Mouse (Mus musculus) intestine, embryonic 16.5 days (tissue): ENCODE results near the gene Cd247. TPM values are rescaled to one million over a fixed set of nuclear protein-coding genes. Genes with fewer than 3 reads are reported as not detected.

Experiments used
- ATAC-seq: fragments of 200-750 bp; cut with Nextera tagmentation; 2 replicates; pipeline ENCODE4 v1.8.0; 2017; ENCODE audit warnings: moderate TSS enrichment, moderate library complexity
- H3K27ac ChIP-seq: fragments of 300-500 bp; sonication (generic); 2 replicates; pipeline ENCODE4 v1.5.1; 2014; ENCODE audit warnings: mild to moderate bottlenecking, low read length
- H3K27me3 ChIP-seq: fragments of 300-500 bp; sonication (generic); replicated peaks from 2 replicates; pipeline ENCODE4 v1.6.1; 2014; ENCODE audit warnings: low read length, control low read depth, mixed read lengths; ENCODE audit not compliant: control insufficient read depth, insufficient read depth
- H3K36me3 ChIP-seq: fragments of 300-500 bp; sonication (generic); 2 replicates; pipeline ENCODE4 v1.6.1; 2014; ENCODE audit warnings: low read length, control low read depth; ENCODE audit not compliant: control insufficient read depth, insufficient read depth
- H3K4me1 ChIP-seq: fragments of 300-500 bp; sonication (generic); 2 replicates; pipeline ENCODE4 v1.6.1; 2014; ENCODE audit warnings: low read length, control low read depth, mixed read lengths; ENCODE audit not compliant: control insufficient read depth, insufficient read depth
- H3K4me2 ChIP-seq: fragments of 300-500 bp; sonication (generic); 2 replicates; pipeline ENCODE4 v1.6.1; 2014; ENCODE audit warnings: low read depth, low read length, control low read depth
- H3K4me3 ChIP-seq: fragments of 300-500 bp; sonication (generic); 2 replicates; pipeline ENCODE4 v1.5.1; 2014; ENCODE audit warnings: mild to moderate bottlenecking, low read length
- H3K9ac ChIP-seq: fragments of 300-500 bp; sonication (generic); 2 replicates; pipeline ENCODE4 v1.6.1; 2014; ENCODE audit warnings: low read depth, low read length
- H3K9me3 ChIP-seq: fragments of 300-500 bp; sonication (generic); 2 replicates; pipeline ENCODE4 v1.6.1; 2016; ENCODE audit warnings: low read length, control low read depth; ENCODE audit not compliant: control insufficient read depth
- WGBS: fragments of 180-500 bp; shearing (Covaris S2); extraction: QIAGEN DNeasy Blood & Tissue Kit; methylation state at CpG from one replicate; pipeline ENCODE4 v1.1.7; 2014; 5-methylcytosine and 5-hydroxymethylcytosine counted together
- polyA plus RNA-seq: library from polyadenylated mRNA; unstranded; fragments of >200 nt; fragmentation: Nextera tagmentation; extraction: Ambion mirVana; gene quantifications from 2 replicates; pipeline ENCODE4 v1.2.1, GENCODE M21; 2015

Gene Cd247
- polyA plus RNA-seq, 1 experiment from 2014 or later, result 0.51 TPM

GRCm38 (mm10) chr1:165762914-165763634 lies 25.4 kb upstream of the Cd247 start:
- Histone ChIP-seq H3K27ac (no peak overlapping the region; the same call in 1 of the 2 replicates), H3K9me3 (no peaks in the 10 kb centered on the region), H3K4me3 (peak overlapping the region; percentile 88), H3K4me2 (peak overlapping the region; percentile 81), H3K27me3 (no peaks in the 10 kb centered on the region), H3K4me1 (peaks cover 14% of the 10 kb centered on the region), H3K9ac (peak overlapping the region; percentile 37; the same call in 1 of the 2 replicates), H3K36me3 (no peaks in the 10 kb centered on the region)
- WGBS, result 19% methylated on average over 14 of the region's 14 CpGs
- ATAC-seq, result peak; percentile 42

GRCm38 (mm10) chr1:165763635-165764372 lies 24.7 kb upstream of the Cd247 start, which contains the start of gene Creg1:
Creg1 (plus strand) TSS chr1:165763746.
- peak within 1 kb of the TSS; percentile 81 for H3K4me2 ChIP-seq
- ATAC-seq, result peak; percentile 97
- no peaks in the 10 kb centered on the region for H3K27me3 ChIP-seq
- peak within 1 kb of the TSS; percentile 89 for H3K9ac ChIP-seq
- H3K36me3 ChIP-seq, result no peaks in the 10 kb centered on the region
- under 1% methylated on average over 57 of the region's 57 CpGs for WGBS
- H3K4me3 ChIP-seq, result peak within 1 kb of the TSS; percentile 88
- H3K27ac ChIP-seq, result peak within 1 kb of the TSS; percentile 83
- H3K4me1 ChIP-seq, result peaks cover 14% of the 10 kb centered on the region
- no peaks in the 10 kb centered on the region for H3K9me3 ChIP-seq

GRCm38 (mm10) chr1:165764571-165764970 lies 23.9 kb upstream of the Cd247 start:
- Histone ChIP-seq H3K4me1 (peaks cover 14% of the 10 kb centered on the region), H3K36me3 (no peaks in the 10 kb centered on the region), H3K9me3 (no peaks in the 10 kb centered on the region), H3K9ac (peak overlapping the region; percentile 89), H3K27ac (no peak overlapping the region), H3K27me3 (no peaks in the 10 kb centered on the region), H3K4me3 (peak overlapping the region; percentile 88), H3K4me2 (peak overlapping the region; percentile 81)
- 55% methylated on average over 9 of the region's 9 CpGs for WGBS
- ATAC-seq, result no peak

GRCm38 (mm10) chr1:165765041-165765440 lies 23.4 kb upstream of the Cd247 start:
- no peaks in the 10 kb centered on the region for H3K9me3 ChIP-seq
- H3K36me3 ChIP-seq, result no peaks in the 10 kb centered on the region
- WGBS, result 86% methylated on average over 11 of the region's 11 CpGs
- no peak for ATAC-seq
- H3K27me3 ChIP-seq, result no peaks in the 10 kb centered on the region
- H3K9ac ChIP-seq, result no peak overlapping the region
- H3K4me1 ChIP-seq, result peaks cover 14% of the 10 kb centered on the region
- H3K4me2 ChIP-seq, result peak overlapping the region; percentile 81; the same call in 1 of the 2 replicates
- H3K27ac ChIP-seq, result no peak overlapping the region
- H3K4me3 ChIP-seq, result no peak overlapping the region; the same call in 1 of the 2 replicates

- Histone ChIP-seq H3K4me3 (no peak overlapping the region), H3K9ac (no peak overlapping the region), H3K9me3 (no peaks in the 10 kb centered on the region), H3K4me1 (peaks cover 14% of the 10 kb centered on the region), H3K27ac (no peak overlapping the region), H3K36me3 (no peaks in the 10 kb centered on the region; the same call in 1 of the 2 replicates), H3K4me2 (0 out of 2 replicates have a peak overlapping the region, but pooled peaks have one; percentile 81), H3K27me3 (no peaks in the 10 kb centered on the region)
- ATAC-seq, result no peak
- 84% methylated on average over 17 of the region's 17 CpGs for WGBS
Measured at GRCm38 (mm10) chr1:165765651-165766294, 22.7 kb upstream of the Cd247 start.

- Histone ChIP-seq H3K4me3 (no peak overlapping the region), H3K4me2 (no peak overlapping the region), H3K4me1 (peaks cover 14% of the 10 kb centered on the region), H3K27me3 (no peaks in the 10 kb centered on the region), H3K9me3 (no peaks in the 10 kb centered on the region), H3K27ac (no peak overlapping the region), H3K9ac (no peak overlapping the region), H3K36me3 (no peaks in the 10 kb centered on the region; the same call in 1 of the 2 replicates)
- WGBS, result 83% methylated on average over 7 of the region's 7 CpGs
- no peak for ATAC-seq
Measured at GRCm38 (mm10) chr1:165766295-165766890, 22.1 kb upstream of the Cd247 start.

GRCm38 (mm10) chr1:165768894-165769512 lies 19.5 kb upstream of the Cd247 start:
- no peak overlapping the region for H3K27ac ChIP-seq
- no peaks in the 10 kb centered on the region for H3K9me3 ChIP-seq
- ATAC-seq, result no peak
- no peak overlapping the region for H3K4me2 ChIP-seq
- 83% methylated on average over 9 of the region's 9 CpGs for WGBS
- H3K36me3 ChIP-seq, result no peaks in the 10 kb centered on the region; the same call in 1 of the 2 replicates
- H3K4me3 ChIP-seq, result no peak overlapping the region
- H3K27me3 ChIP-seq, result no peaks in the 10 kb centered on the region
- H3K4me1 ChIP-seq, result peaks cover 13% of the 10 kb centered on the region
- no peak overlapping the region for H3K9ac ChIP-seq

- no peak for ATAC-seq
- no peaks in the 10 kb centered on the region for H3K9me3 ChIP-seq
- H3K9ac ChIP-seq, result no peak overlapping the region
- H3K4me2 ChIP-seq, result no peak overlapping the region
- peaks cover 2% of the 10 kb centered on the region for H3K4me1 ChIP-seq
- H3K4me3 ChIP-seq, result no peak overlapping the region
- H3K27me3 ChIP-seq, result no peaks in the 10 kb centered on the region
- no peaks in the 10 kb centered on the region; the same call in 1 of the 2 replicates for H3K36me3 ChIP-seq
- 80% methylated on average over 10 of the region's 10 CpGs for WGBS
- no peak overlapping the region for H3K27ac ChIP-seq
Measured at GRCm38 (mm10) chr1:165770181-165770759, 18.2 kb upstream of the Cd247 start.
